Mouse (Mus musculus) liver, adult 2 months (tissue): ENCODE data around the gene Gpr152.

Experiments
- CTCF ChIP-seq: fragments of 200-500 bp; IDR thresholded peaks from 2 replicates; pipeline ENCODE4 v1.5.1; 2011; ENCODE audit warnings: low read depth, low read length, control low read depth
- POLR2A ChIP-seq: fragments of 200-500 bp; IDR thresholded peaks from 2 replicates; pipeline ENCODE4 v1.6.1; 2011; ENCODE audit warnings: low read length, control low read depth; ENCODE audit not compliant: insufficient read depth; ENCODE audit errors: extremely low read depth

- TF ChIP-seq CTCF (no peak), POLR2A (no peak)
Observed at GRCm38 (mm10) chr19:4151898-4152297, 12.3 kb downstream of the Gpr152 start.
